Mouse (Mus musculus): ENCODE data around the gene Krt81.

The Krt81 gene

GRCm38 (mm10) chr15:101463651-101464050, at the start of gene Krt81:
Gene Krt81, minus strand, starts transcription at chr15:101463751.
- in situ Hi-C loops (cut with MboI, MseI): no loop called here

GRCm38 (mm10) chr15:101508247-101508646, 44.7 kb upstream of the Krt81 start:
- in situ Hi-C loops (cut with MboI, MseI): no loop called here

GRCm38 (mm10) chr15:101506896-101507758, 43.6 kb upstream of the Krt81 start:
- in situ Hi-C loops (cut with MboI, MseI): no loop called here

GRCm38 (mm10) chr15:101497181-101497580, 33.6 kb upstream of the Krt81 start:
- in situ Hi-C loops (cut with MboI, MseI): no loop called here

- in situ Hi-C loops (cut with MboI, MseI): no loop called here
Observed at GRCm38 (mm10) chr15:101495266-101495665, 31.7 kb upstream of the Krt81 start.

- in situ Hi-C loops (cut with MboI, MseI): no loop called here
Observed at GRCm38 (mm10) chr15:101494203-101494602, 30.7 kb upstream of the Krt81 start.

- in situ Hi-C loops (cut with MboI, MseI): no loop called here
Observed at GRCm38 (mm10) chr15:101493713-101494112, 30.2 kb upstream of the Krt81 start.

- in situ Hi-C loops (cut with MboI, MseI): no loop called here
Observed at GRCm38 (mm10) chr15:101492718-101493117, 29.2 kb upstream of the Krt81 start.

GRCm38 (mm10) chr15:101491431-101491830, 27.9 kb upstream of the Krt81 start, which contains the start of gene Krt83:
Gene Krt83, minus strand, starts transcription at chr15:101491512.
- in situ Hi-C loops (cut with MboI, MseI): no loop called here

- in situ Hi-C loops (cut with MboI, MseI): no loop called here
Observed at GRCm38 (mm10) chr15:101485911-101486635, 22.5 kb upstream of the Krt81 start.

GRCm38 (mm10) chr15:101484939-101485338, 21.4 kb upstream of the Krt81 start:
- in situ Hi-C loops (cut with MboI, MseI): no loop called here

GRCm38 (mm10) chr15:101483646-101484045, 20.1 kb upstream of the Krt81 start:
- in situ Hi-C loops (cut with MboI, MseI): no loop called here

- in situ Hi-C loops (cut with MboI, MseI): no loop called here
Observed at GRCm38 (mm10) chr15:101482056-101482455, 18.5 kb upstream of the Krt81 start.

GRCm38 (mm10) chr15:101479666-101480060, 16.1 kb upstream of the Krt81 start:
- in situ Hi-C loops (cut with MboI, MseI): loop anchor here (10.0 kb wide), 1 partner anchor 65 kb away; the partner anchor contains the start of gene Krt7

GRCm38 (mm10) chr15:101479007-101479665, 15.6 kb upstream of the Krt81 start:
- in situ Hi-C loops (cut with MboI, MseI): loop anchor here (10.0 kb wide), 1 partner anchor 64 kb away; the partner anchor contains the start of gene Krt7

- in situ Hi-C loops (cut with MboI, MseI): loop anchor here (10.0 kb wide), 1 partner anchor 58 kb away; the partner anchor contains the start of gene Krt7
Observed at GRCm38 (mm10) chr15:101472952-101473528, 9.5 kb upstream of the Krt81 start, which contains the start of gene Krt86. Gene Krt86, plus strand, starts transcription at chr15:101473478.

- in situ Hi-C loops (cut with MboI, MseI): no loop called here
Observed at GRCm38 (mm10) chr15:101469093-101469492, 5.5 kb upstream of the Krt81 start.

- in situ Hi-C loops (cut with MboI, MseI): no loop called here
Observed at GRCm38 (mm10) chr15:101459283-101459682, 4.3 kb downstream of the Krt81 start.

- in situ Hi-C loops (cut with MboI, MseI): no loop called here
Observed at GRCm38 (mm10) chr15:101458361-101458930, 5.1 kb downstream of the Krt81 start.

GRCm38 (mm10) chr15:101455891-101456290, 7.7 kb downstream of the Krt81 start:
- in situ Hi-C loops (cut with MboI, MseI): no loop called here

- in situ Hi-C loops (cut with MboI, MseI): no loop called here
Observed at GRCm38 (mm10) chr15:101455292-101455691, 8.3 kb downstream of the Krt81 start.

Measured in T-helper 1 cell (primary cell).